Mouse (Mus musculus): ENCODE measurements around the gene Smpdl3a.

GRCm38 (mm10) chr10:57747127-57747526, 47.0 kb upstream of the Smpdl3a start:
- no peak for TF ChIP-seq POLR2A (IDR thresholded peaks at IDR 0.05; ENCODE audit: low read depth, low read length)
- no peak for TF ChIP-seq CTCF (IDR thresholded peaks at IDR 0.05; ENCODE audit: extremely low read depth, insufficient read length, insufficient replicate concordance, low read depth, low read length)

All from small intestine, adult 2 months (tissue).